Mouse (Mus musculus) spleen, postnatal 14 days (tissue): ENCODE measurements at regions not wholly inside any gene's neighbourhood (a gene's known extent, or its start where the extent isn't known, plus 50 kb on each side); places are given as distances from the start of the nearest gene placed in this dataset.

Experiments used
- DNase-seq, 2 experiments: peaks; one replicate each; pipeline ENCODE4 v3.0.0; 2021 to 2022; ENCODE audit warnings: low spot score in 2 of 2

- DNase-seq = peak in 1 of 2 experiments; percentile 24
These were observed 62.9 kb downstream of the Amer3 start for GRCm38 (mm10) chr1:34642304-34642893.

GRCm38 (mm10) chr1:34653963-34654644, 74.6 kb downstream of the Amer3 start:
- no peak for DNase-seq

GRCm38 (mm10) chr1:34657481-34657880, 78.0 kb downstream of the Amer3 start:
- DNase-seq = no peak

GRCm38 (mm10) chr1:34663875-34664547, 84.6 kb downstream of the Amer3 start:
- no peak for DNase-seq

- no peak for DNase-seq
These were observed 85.5 kb downstream of the Amer3 start for GRCm38 (mm10) chr1:34664816-34665511.

GRCm38 (mm10) chr1:34665512-34665854, 86.0 kb downstream of the Amer3 start:
- no peak for DNase-seq

GRCm38 (mm10) chr1:34666226-34666662, 86.8 kb downstream of the Amer3 start:
- DNase-seq = no peak

- DNase-seq = no peak
These were observed 97.8 kb downstream of the Amer3 start for GRCm38 (mm10) chr1:34677105-34677741.

GRCm38 (mm10) chr1:34677832-34678733, 98.6 kb downstream of the Amer3 start:
- no peak for DNase-seq

GRCm38 (mm10) chr1:34678734-34679068, 99.2 kb downstream of the Amer3 start:
- no peak for DNase-seq

- DNase-seq = no peak
These were observed 107.1 kb downstream of the Amer3 start for GRCm38 (mm10) chr1:34686539-34686938.

- DNase-seq = no peak
These were observed 117.1 kb downstream of the Amer3 start for GRCm38 (mm10) chr1:34696533-34696932.

GRCm38 (mm10) chr1:34700237-34701030, 121.0 kb downstream of the Amer3 start:
- peak in 1 of 2 experiments; percentile 19 for DNase-seq

- DNase-seq = no peak
These were observed 122.0 kb downstream of the Amer3 start for GRCm38 (mm10) chr1:34701436-34701835.

- DNase-seq = no peak
These were observed 129.6 kb downstream of the Amer3 start for GRCm38 (mm10) chr1:34709089-34709488.

- DNase-seq = no peak
These were observed 120.2 kb downstream of the Fam168b start for GRCm38 (mm10) chr1:34722674-34723073.

- no peak for DNase-seq
These were observed 110.7 kb downstream of the Fam168b start for GRCm38 (mm10) chr1:34732156-34732555.

GRCm38 (mm10) chr1:34733026-34733913, 109.6 kb downstream of the Fam168b start:
- DNase-seq = no peak
